Mouse (Mus musculus) ZHBTc4 (cell line): Measurements from ENCODE around the gene Slc38a9.

Experiments used
- DNase-seq: peaks from one replicate; pipeline ENCODE4 v3.0.0-alpha.2; 2011; ENCODE audit warnings: low read depth, low spot score

Slc38a9 gene

GRCm38 (mm10) chr13:112745936-112746694 is 85.6 kb downstream of the Slc38a9 start:
- DNase-seq: no peak

- no peak for DNase-seq
Observed at GRCm38 (mm10) chr13:112746695-112747055, 86.1 kb downstream of the Slc38a9 start.

- no peak for DNase-seq
Observed at GRCm38 (mm10) chr13:112747808-112748430, 87.4 kb downstream of the Slc38a9 start.

GRCm38 (mm10) chr13:112748808-112749510 is 88.4 kb downstream of the Slc38a9 start:
- DNase-seq: no peak

- no peak for DNase-seq
Observed at GRCm38 (mm10) chr13:112749881-112750280, 89.3 kb downstream of the Slc38a9 start.

GRCm38 (mm10) chr13:112751454-112752308 is 91.1 kb downstream of the Slc38a9 start:
- DNase-seq: peak; percentile 88

- DNase-seq: peak; percentile 48
Observed at GRCm38 (mm10) chr13:112752309-112752975, 91.9 kb downstream of the Slc38a9 start.

- DNase-seq: no peak
Observed at GRCm38 (mm10) chr13:112753522-112753921, 93.0 kb downstream of the Slc38a9 start.

- no peak for DNase-seq
Observed at GRCm38 (mm10) chr13:112754871-112755270, 94.3 kb downstream of the Slc38a9 start.

- DNase-seq: peak; percentile 67
Observed at GRCm38 (mm10) chr13:112755507-112756010, 95.0 kb downstream of the Slc38a9 start.

- no peak for DNase-seq
Observed at GRCm38 (mm10) chr13:112757395-112757794, 96.8 kb downstream of the Slc38a9 start.

GRCm38 (mm10) chr13:112758546-112759090 is 98.1 kb downstream of the Slc38a9 start:
- DNase-seq: no peak

- DNase-seq: peak; percentile 53
Observed at GRCm38 (mm10) chr13:112759364-112759763, 98.8 kb downstream of the Slc38a9 start.

- no peak for DNase-seq
Observed at GRCm38 (mm10) chr13:112759777-112760537, 99.4 kb downstream of the Slc38a9 start.

GRCm38 (mm10) chr13:112760538-112760881 is 100.0 kb downstream of the Slc38a9 start:
- DNase-seq: no peak

GRCm38 (mm10) chr13:112761787-112762186 is 101.2 kb downstream of the Slc38a9 start:
- no peak for DNase-seq

GRCm38 (mm10) chr13:112762548-112762947 is 102.0 kb downstream of the Slc38a9 start:
- no peak for DNase-seq

- DNase-seq: peak; percentile 39
Observed at GRCm38 (mm10) chr13:112763531-112764091, 103.1 kb downstream of the Slc38a9 start.

GRCm38 (mm10) chr13:112764556-112764955 is 104.0 kb downstream of the Slc38a9 start:
- DNase-seq: peak; percentile 46

GRCm38 (mm10) chr13:112765654-112766053 is 105.1 kb downstream of the Slc38a9 start:
- DNase-seq: no peak
